Mouse (Mus musculus): ENCODE data around the gene Tfip11.

The Tfip11 gene

GRCm38 (mm10) chr5:112323246-112323645 is 2.9 kb upstream of the Tfip11 start:
- no peak for DNase-seq

DNA sequence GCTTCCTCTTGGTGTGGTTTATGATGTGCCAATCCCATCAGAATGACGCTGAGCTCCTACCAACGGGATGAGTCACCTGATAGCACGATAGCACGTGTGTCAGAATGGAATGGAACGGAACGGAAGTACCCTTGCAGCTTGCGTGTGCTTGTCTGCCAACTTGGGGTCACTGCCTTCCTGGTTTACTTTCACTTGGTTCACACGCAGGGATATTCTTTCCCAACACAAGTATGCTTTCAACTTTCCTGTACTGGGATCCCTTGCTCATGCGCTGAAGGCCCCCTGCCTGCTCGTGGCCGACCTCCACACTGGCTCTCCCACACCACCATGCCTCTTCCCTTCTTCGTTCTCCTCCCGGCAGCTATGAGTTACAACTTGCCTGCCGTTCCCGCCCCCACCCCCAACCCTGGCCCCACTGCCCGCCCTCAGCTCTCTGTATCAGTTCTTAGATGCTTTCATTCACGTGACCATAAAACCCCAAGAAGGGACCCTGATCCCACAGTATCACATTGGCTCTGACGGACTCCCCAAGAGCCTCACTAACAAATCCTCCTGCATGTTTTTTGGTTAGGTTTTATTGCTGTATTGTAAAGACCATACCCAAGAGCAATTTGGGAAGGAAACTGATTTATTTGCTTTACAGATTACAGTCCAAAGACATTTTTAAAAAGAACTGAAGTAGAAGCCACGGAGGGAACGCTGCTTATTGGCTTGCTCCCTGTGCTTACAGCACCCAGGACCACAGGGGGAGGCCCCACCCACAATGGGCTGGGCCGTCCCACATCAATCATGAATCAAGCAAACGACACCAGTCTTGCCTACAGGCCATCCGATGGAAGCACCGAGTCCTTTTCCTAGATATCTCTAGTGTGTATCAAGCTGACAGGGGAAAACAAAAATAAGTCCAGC is 1.3 kb upstream of the Tfip11 start:
- peak; percentile 77 for DNase-seq

GRCm38 (mm10) chr5:112326446-112327009 is 370 bp downstream of the Tfip11 start:
- DNase-seq, result no peak

DNA sequence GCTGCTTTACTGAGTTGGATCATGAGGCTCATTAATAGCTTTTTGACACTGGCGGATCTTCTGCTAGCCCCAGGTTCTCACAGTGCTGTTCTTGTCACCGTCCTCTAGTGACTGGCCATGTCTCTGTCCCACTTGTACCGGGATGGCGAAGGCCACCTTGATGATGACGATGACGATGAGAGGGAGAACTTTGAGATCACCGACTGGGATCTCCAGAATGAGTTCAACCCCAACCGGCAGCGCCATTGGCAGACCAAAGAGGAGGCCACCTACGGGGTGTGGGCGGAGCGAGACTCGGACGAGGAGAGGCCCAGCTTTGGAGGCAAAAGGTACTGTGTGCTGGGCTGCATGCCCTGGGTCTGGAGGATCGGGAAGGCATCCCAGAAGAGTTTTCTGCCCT is 1.7 kb downstream of the Tfip11 start:
- no peak for DNase-seq

- DNase-seq, result no peak
Observed at GRCm38 (mm10) chr5:112329805-112330564, 3.8 kb downstream of the Tfip11 start.

GRCm38 (mm10) chr5:112335473-112335872 is 9.3 kb downstream of the Tfip11 start:
- DNase-seq, result peak; percentile 76 to 79

GRCm38 (mm10) chr5:112337004-112337403 is 10.8 kb downstream of the Tfip11 start:
- no peak for DNase-seq

DNA sequence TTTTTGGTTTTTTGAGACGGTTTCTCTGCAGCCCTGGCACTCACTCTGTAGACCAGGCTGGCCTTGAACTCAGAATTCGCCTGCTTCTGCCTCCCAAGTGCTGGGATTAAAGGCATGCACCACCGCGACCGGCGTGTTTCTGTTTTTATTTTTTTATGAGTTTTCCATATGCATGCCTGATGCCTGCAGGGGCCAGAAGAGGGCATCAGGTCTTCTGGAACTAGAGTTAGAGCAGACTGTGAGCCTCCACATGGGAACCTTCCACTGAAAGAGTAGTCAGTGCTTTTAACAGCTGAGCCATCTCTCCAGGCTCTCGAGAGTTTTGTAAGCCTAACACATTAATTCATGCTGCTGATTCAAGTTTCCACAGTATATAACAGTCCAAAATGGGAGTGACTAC is 13.1 kb downstream of the Tfip11 start:
- DNase-seq, result no peak

GRCm38 (mm10) chr5:112342463-112343204 is 16.5 kb downstream of the Tfip11 start, which contains the start of the genes Srrd and Hps4:
Gene Srrd (minus strand): TSS chr5:112343040.
Gene Hps4 (plus strand): TSS chr5:112343083.
- DNase-seq, result peak; percentile 95 to 97

GRCm38 (mm10) chr5:112343205-112343595 is 17.0 kb downstream of the Tfip11 start:
- DNase-seq, result peak in 1 of 2 experiments; percentile 74

- peak in 1 of 2 experiments; percentile 22 for DNase-seq
Observed at GRCm38 (mm10) chr5:112344092-112344960, 18.2 kb downstream of the Tfip11 start.

- DNase-seq, result no peak
Observed at GRCm38 (mm10) chr5:112346211-112346965, 20.2 kb downstream of the Tfip11 start.

DNA sequence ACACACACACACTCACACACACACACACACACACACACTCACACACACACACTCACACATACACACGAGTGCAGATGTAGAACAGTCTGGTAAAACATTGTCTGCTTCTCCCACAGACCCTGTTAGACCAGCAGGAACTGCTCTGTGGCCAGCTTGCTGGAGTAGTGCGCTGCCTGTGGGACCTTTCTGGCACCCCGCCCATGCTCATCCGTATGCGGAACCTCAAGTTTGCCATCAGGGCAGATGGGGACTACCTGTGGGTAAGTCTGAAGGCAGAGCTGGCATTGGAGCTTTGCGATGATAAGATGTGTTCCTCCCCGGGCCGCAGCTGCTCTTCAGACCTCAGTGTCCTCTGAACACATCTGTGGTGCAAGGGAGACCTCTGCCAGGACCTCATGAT is 23.0 kb downstream of the Tfip11 start:
- no peak for DNase-seq

DNA sequence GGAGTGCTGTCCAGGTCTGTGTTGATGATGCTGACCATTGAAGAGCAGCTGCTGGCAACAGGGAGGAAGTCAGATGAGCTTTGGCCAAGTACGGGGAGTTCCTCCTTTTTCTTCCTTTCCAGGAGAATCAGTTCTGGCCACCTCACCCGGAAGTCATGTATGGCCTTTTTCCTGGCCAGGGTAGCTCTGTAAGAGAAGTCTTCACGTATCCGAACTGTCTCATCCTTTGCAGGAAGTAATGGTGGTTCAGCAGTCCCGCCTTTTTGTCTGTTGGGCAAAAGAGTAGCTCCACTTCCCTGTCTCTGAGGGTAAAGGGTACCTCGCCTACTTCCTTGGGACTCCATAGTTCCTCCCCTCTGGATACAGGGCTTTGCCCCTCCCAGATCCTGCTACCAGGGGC is 29.3 kb downstream of the Tfip11 start:
- no peak for DNase-seq

DNA sequence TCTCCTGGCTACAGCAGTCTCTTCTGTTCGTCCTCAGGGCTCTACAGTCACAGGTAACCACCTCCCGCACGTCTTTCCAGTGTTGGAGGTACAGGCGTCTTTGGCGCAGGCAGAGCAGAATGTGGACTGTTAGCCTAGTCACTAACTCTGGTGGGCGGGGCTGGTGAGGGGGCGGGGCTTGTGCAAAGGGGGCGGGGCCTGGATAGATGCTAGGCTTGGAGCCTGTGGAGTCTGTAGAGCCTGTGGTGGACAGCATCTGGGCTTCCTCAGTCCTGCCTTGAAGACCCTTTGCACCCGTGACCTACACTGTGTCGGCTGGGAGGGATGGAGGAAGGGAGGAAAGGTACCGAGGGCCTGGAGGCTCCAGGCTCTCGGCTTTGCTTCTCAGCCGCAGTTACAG is 29.8 kb downstream of the Tfip11 start, which contains the start of gene Gm6583:
Gene Gm6583 (minus strand): TSS at position 124 of the 400 bp plus-strand sequence.
- DNase-seq, result no peak

DNA sequence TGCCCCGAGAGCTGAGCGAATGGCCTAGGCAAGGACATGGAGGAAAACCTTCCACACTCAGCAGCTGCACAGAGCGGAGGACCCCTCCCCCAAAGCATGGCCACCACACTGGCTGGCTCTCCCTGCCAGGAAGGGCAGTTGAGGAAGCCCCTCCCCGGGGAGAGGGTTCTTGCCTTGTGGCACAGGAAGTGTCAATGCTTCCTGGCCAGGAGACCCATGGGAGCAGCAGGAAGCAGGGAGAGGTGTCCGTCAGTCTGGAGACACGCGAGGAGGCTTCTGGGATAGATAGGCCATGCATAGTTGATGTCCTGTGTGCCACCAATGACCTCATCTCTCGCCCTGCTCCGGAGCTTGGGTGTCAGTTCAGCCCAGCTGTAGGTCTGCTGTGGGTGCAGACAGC is 30.2 kb downstream of the Tfip11 start:
- DNase-seq, result no peak

GRCm38 (mm10) chr5:112359520-112359919 is 33.4 kb downstream of the Tfip11 start:
- DNase-seq, result no peak

- no peak for DNase-seq
Observed at GRCm38 (mm10) chr5:112360077-112360476, 33.9 kb downstream of the Tfip11 start.

DNA sequence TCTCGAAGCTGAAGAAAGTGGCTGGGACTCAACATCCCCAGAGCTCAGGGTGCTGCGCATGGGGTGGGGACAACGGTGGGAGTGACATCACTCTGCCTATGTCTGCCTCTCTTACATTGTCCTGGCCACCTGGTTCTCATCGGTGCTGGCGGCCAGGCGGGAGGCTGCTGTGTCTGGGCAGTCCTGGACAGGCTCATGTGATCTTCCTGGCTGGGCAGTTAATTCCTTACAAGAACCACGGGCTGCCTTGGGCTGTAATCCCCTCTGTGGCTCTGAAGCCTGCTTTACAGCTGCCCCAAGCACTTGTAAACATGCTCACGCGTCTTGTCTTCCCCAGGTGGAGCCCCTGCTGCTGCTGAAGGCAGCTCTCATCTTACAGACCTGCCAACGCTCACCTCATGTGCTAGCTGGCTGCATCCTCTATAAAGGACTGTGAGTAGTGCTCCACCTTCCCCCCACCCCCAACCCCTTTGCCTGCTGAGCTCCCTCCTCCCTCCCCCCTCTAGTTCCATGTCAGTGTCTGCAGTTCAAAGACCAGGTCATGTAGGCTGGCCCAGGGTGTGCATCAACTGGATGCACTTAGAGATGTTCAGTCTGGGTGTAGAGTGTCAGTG is 38.1 kb downstream of the Tfip11 start:
- no peak for DNase-seq

GRCm38 (mm10) chr5:112366879-112367278 is 40.7 kb downstream of the Tfip11 start:
- no peak for DNase-seq

Measured in B cell, adult 2 months (primary cell).